Mouse (Mus musculus) CD4-positive, CD25-positive, alpha-beta regulatory T cell, adult 2 months (primary cell): ENCODE measurements around the gene Ell.
A peak's percentile ranks its signal among the peaks of the same experiment; 100 is the strongest.

Experiments
- DNase-seq: peaks from one replicate; pipeline ENCODE4 v3.0.0-alpha.2; 2012; ENCODE audit warnings: low read depth, low spot score

The Ell gene

GRCm38 (mm10) chr8:70611849-70612248 lies 72.6 kb downstream of the Ell start:
- DNase-seq, result peak; percentile 93

GRCm38 (mm10) chr8:70613763-70614162 lies 74.5 kb downstream of the Ell start:
- DNase-seq, result no peak

GRCm38 (mm10) chr8:70614469-70614868 lies 75.2 kb downstream of the Ell start:
- no peak for DNase-seq

- DNase-seq, result no peak
Measured at GRCm38 (mm10) chr8:70615281-70615680, 76.0 kb downstream of the Ell start.

GRCm38 (mm10) chr8:70615894-70616293 lies 76.6 kb downstream of the Ell start, which contains the start of gene Lrrc25:
Gene Lrrc25, plus strand, starts transcription at chr8:70616155.
- DNase-seq, result no peak

- no peak for DNase-seq
Measured at GRCm38 (mm10) chr8:70616645-70617044, 77.4 kb downstream of the Ell start.

- no peak for DNase-seq
Measured at GRCm38 (mm10) chr8:70617985-70618384, 78.7 kb downstream of the Ell start.

GRCm38 (mm10) chr8:70618888-70619334 lies 79.7 kb downstream of the Ell start:
- DNase-seq, result peak; percentile 66

- DNase-seq, result no peak
Measured at GRCm38 (mm10) chr8:70622220-70622619, 83.0 kb downstream of the Ell start.

- DNase-seq, result peak; percentile 78
Measured at GRCm38 (mm10) chr8:70625104-70625503, 85.8 kb downstream of the Ell start.

GRCm38 (mm10) chr8:70627041-70627440 lies 87.8 kb downstream of the Ell start:
- DNase-seq, result no peak

- no peak for DNase-seq
Measured at GRCm38 (mm10) chr8:70628986-70629490, 89.8 kb downstream of the Ell start.

- DNase-seq, result peak; percentile 96
Measured at GRCm38 (mm10) chr8:70629574-70630531, 90.6 kb downstream of the Ell start.

GRCm38 (mm10) chr8:70630532-70631381 lies 91.5 kb downstream of the Ell start:
- DNase-seq, result peak; percentile 37

- DNase-seq, result no peak
Measured at GRCm38 (mm10) chr8:70631436-70631835, 92.2 kb downstream of the Ell start.

GRCm38 (mm10) chr8:70632346-70632892 lies 93.2 kb downstream of the Ell start, which contains the start of gene Gdf15:
Gene Gdf15, minus strand, starts transcription at chr8:70632456.
- DNase-seq, result no peak

- no peak for DNase-seq
Measured at GRCm38 (mm10) chr8:70634066-70634465, 94.8 kb downstream of the Ell start.

GRCm38 (mm10) chr8:70635527-70635926 lies 96.3 kb downstream of the Ell start:
- no peak for DNase-seq

GRCm38 (mm10) chr8:70636838-70637237 lies 97.6 kb downstream of the Ell start:
- DNase-seq, result no peak

- DNase-seq, result no peak
Measured at GRCm38 (mm10) chr8:70638752-70639151, 99.5 kb downstream of the Ell start.
